Mouse (Mus musculus): ENCODE measurements around the gene Sv2a. TPM values are rescaled to one million over a fixed set of nuclear protein-coding genes. Genes with fewer than 3 reads are reported as not detected.

Gene Sv2a
- total and polyA plus RNA-seq, 2 experiments from 2014 or later: 10.8 to 15.4 TPM

DNA sequence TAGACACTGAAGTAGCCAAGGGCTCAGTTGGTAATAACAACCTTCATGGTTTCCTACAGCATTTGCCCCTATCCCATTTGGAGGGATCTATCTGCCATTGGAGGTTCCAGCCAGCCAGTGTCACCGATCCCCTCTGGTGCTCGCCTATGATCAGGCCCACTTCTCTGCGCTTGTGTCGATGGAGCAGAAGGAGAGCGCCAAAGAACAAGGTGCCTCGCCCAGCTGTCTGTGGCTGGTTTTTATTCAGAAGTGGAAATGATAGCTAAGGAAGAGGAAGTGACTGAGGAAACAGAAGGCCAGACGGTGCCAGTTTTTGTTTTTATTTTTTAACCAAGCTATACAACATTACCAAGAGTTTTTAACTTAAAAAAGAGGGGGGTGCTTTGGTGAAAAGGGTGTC is 29.1 kb upstream of the Sv2a start:
- H3K27ac ChIP-seq (ENCODE audit: low read depth): no peak overlapping the region
- 78% methylated on average over 7 of the region's 7 CpGs for WGBS
- ATAC-seq (ENCODE audit: insufficient read depth, low read depth) (no peak), DNase-seq (ENCODE audit: low spot score) (no peak)
- no peaks in the 10 kb centered on the region for H3K9me3 ChIP-seq (replicated peaks; ENCODE audit: control insufficient read depth, low read length)
- no peak overlapping the region for H3K9ac ChIP-seq (replicated peaks; ENCODE audit: low read depth, low read length)
- H3K4me3 ChIP-seq (ENCODE audit: low read depth, low read length): no peak overlapping the region
- no peak for TF ChIP-seq CTCF (IDR thresholded peaks at IDR 0.05; ENCODE audit: low read depth)
- no peak for TF ChIP-seq EP300 (IDR thresholded peaks at IDR 0.05; ENCODE audit: low read depth)
- H3K36me3 ChIP-seq (replicated peaks; ENCODE audit: control insufficient read depth, insufficient read depth, low read length): peaks cover 60% of the 10 kb centered on the region
- no peak overlapping the region for H3K4me2 ChIP-seq (ENCODE audit: low read depth, low read length)
- no peaks in the 10 kb centered on the region for H3K27me3 ChIP-seq (ENCODE audit: control insufficient read depth, insufficient read depth, low read length)
- H3K4me1 ChIP-seq (ENCODE audit: control insufficient read depth, insufficient read depth): no peaks in the 10 kb centered on the region

DNA sequence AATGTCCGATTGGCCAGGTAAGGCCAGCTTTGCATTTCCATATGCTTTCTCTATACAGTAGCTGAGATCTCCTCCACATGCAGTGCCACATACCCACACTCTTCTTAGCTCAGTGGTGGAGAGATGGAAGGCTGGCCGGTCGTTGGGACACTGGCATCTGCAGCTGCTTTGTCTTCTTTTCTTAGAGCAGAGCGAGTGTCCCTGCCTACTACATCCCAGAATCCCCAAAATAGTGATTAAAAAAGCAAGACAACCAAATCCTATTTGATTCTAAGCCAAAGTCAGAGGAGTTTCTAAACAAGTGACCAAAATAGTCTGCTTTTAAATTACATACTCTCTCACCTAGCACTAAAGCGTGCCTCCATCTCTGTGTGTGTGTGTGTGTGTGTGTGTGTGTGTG is 28.3 kb upstream of the Sv2a start:
- Histone ChIP-seq H3K36me3 (replicated peaks; ENCODE audit: control insufficient read depth, insufficient read depth, low read length) (peaks cover 61% of the 10 kb centered on the region), H3K4me1 (ENCODE audit: control insufficient read depth, insufficient read depth) (no peaks in the 10 kb centered on the region), H3K4me3 (ENCODE audit: low read depth, low read length) (no peak overlapping the region), H3K9ac (replicated peaks; ENCODE audit: low read depth, low read length) (no peak overlapping the region), H3K27ac (ENCODE audit: low read depth) (no peak overlapping the region), H3K4me2 (ENCODE audit: low read depth, low read length) (no peak overlapping the region), H3K27me3 (ENCODE audit: control insufficient read depth, insufficient read depth, low read length) (no peaks in the 10 kb centered on the region), H3K9me3 (replicated peaks; ENCODE audit: control insufficient read depth, low read length) (no peaks in the 10 kb centered on the region)
- no peak for DNase-seq (ENCODE audit: low spot score)
- no peak for ATAC-seq (ENCODE audit: insufficient read depth, low read depth)
- TF ChIP-seq EP300 (IDR thresholded peaks at IDR 0.05; ENCODE audit: low read depth) (no peak), CTCF (IDR thresholded peaks at IDR 0.05; ENCODE audit: low read depth) (no peak)
- WGBS: 87% methylated on average over 5 of the region's 5 CpGs

GRCm38 (mm10) chr3:96155501-96155900 is 25.4 kb upstream of the Sv2a start:
- H3K9me3 ChIP-seq (replicated peaks; ENCODE audit: control insufficient read depth, low read length): no peaks in the 10 kb centered on the region
- H3K4me3 ChIP-seq (ENCODE audit: low read depth, low read length): no peak overlapping the region
- WGBS: 79% methylated on average over 8 of the region's 8 CpGs
- H3K4me1 ChIP-seq (ENCODE audit: control insufficient read depth, insufficient read depth): peaks cover 9% of the 10 kb centered on the region; the same call in 1 of the 2 replicates
- H3K9ac ChIP-seq (replicated peaks; ENCODE audit: low read depth, low read length): no peak overlapping the region
- H3K27ac ChIP-seq (ENCODE audit: low read depth): no peak overlapping the region
- TF ChIP-seq EP300 (IDR thresholded peaks at IDR 0.05; ENCODE audit: low read depth): no peak
- TF ChIP-seq CTCF (IDR thresholded peaks at IDR 0.05; ENCODE audit: low read depth): no peak
- no peak for DNase-seq (ENCODE audit: low spot score)
- no peak overlapping the region for H3K4me2 ChIP-seq (ENCODE audit: low read depth, low read length)
- no peaks in the 10 kb centered on the region for H3K27me3 ChIP-seq (ENCODE audit: control insufficient read depth, insufficient read depth, low read length)
- H3K36me3 ChIP-seq (replicated peaks; ENCODE audit: control insufficient read depth, insufficient read depth, low read length): peaks cover 61% of the 10 kb centered on the region
- no peak for ATAC-seq (ENCODE audit: insufficient read depth, low read depth)

DNA sequence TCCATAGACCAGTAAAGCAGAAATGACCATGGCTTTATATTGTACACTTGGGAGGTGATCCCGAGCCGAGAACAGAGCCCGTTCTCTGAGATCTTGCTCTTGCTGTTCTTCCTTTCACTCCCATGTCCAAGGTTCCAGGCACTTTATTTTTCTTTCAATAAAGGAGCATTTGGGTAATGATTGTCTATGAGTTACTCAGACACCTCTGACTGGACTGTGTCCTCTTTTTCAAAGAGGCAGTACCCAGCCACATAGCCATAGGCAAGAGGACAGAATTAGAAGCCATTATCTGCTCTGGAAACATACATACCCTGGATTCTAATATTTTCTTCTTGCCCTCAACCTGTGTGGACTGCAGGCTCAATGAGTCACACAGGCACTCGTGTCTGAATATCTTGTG is 21.1 kb upstream of the Sv2a start:
- H3K27ac ChIP-seq (ENCODE audit: low read depth): peak overlapping the region; percentile 66
- no peak overlapping the region for H3K9ac ChIP-seq (replicated peaks; ENCODE audit: low read depth, low read length)
- TF ChIP-seq CTCF (IDR thresholded peaks at IDR 0.05; ENCODE audit: low read depth) (no peak), EP300 (IDR thresholded peaks at IDR 0.05; ENCODE audit: low read depth) (no peak)
- H3K36me3 ChIP-seq (replicated peaks; ENCODE audit: control insufficient read depth, insufficient read depth, low read length): peaks cover 19% of the 10 kb centered on the region
- H3K27me3 ChIP-seq (ENCODE audit: control insufficient read depth, insufficient read depth, low read length): no peaks in the 10 kb centered on the region
- peaks cover 20% of the 10 kb centered on the region; the same call in 1 of the 2 replicates for H3K4me1 ChIP-seq (ENCODE audit: control insufficient read depth, insufficient read depth)
- H3K4me3 ChIP-seq (ENCODE audit: low read depth, low read length): no peak overlapping the region
- WGBS: 49% methylated on average over 4 of the region's 4 CpGs
- no peak for DNase-seq (ENCODE audit: low spot score)
- H3K4me2 ChIP-seq (ENCODE audit: low read depth, low read length): peak overlapping the region; percentile 76
- no peaks in the 10 kb centered on the region for H3K9me3 ChIP-seq (replicated peaks; ENCODE audit: control insufficient read depth, low read length)
- ATAC-seq (ENCODE audit: insufficient read depth, low read depth): no peak; the same call in 1 of the 2 replicates

DNA sequence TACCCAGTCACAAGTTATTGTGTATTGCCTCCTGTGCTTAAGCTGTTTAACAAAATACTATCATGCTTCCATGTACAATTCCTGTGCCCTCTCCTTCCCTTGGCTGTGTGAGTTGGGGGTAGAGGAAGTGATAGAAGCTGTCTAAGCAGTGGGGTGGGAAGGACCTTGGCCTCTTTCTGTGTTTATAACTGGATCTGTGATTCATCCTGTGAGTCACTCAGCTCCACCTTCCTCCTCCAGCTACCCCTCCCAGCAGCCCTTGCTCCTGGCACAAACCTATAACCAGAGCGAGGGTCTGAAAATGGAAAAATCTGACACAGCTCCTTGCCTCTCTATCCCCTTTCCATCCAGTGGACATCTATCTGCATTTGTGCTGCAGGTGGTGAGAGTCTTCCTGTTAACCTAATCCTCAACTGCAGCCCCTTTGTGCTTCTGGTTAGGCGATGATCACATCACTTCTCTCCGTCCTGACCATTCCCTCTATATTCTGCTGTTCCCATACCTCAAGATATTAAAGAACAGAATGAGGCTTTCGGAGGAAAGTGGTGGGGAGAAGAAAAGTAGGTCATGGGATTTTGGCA is 20.6 kb upstream of the Sv2a start:
- Histone ChIP-seq H3K4me1 (ENCODE audit: control insufficient read depth, insufficient read depth) (peaks cover 20% of the 10 kb centered on the region; the same call in 1 of the 2 replicates), H3K4me3 (ENCODE audit: low read depth, low read length) (peak overlapping the region; percentile 56; the same call in 1 of the 2 replicates), H3K9me3 (replicated peaks; ENCODE audit: control insufficient read depth, low read length) (no peaks in the 10 kb centered on the region), H3K27ac (ENCODE audit: low read depth) (peak overlapping the region; percentile 66), H3K9ac (replicated peaks; ENCODE audit: low read depth, low read length) (peak overlapping the region; percentile 69), H3K36me3 (replicated peaks; ENCODE audit: control insufficient read depth, insufficient read depth, low read length) (peaks cover 14% of the 10 kb centered on the region), H3K4me2 (ENCODE audit: low read depth, low read length) (peak overlapping the region; percentile 76), H3K27me3 (ENCODE audit: control insufficient read depth, insufficient read depth, low read length) (no peaks in the 10 kb centered on the region)
- DNase-seq (ENCODE audit: low spot score): peak; percentile 92
- peak; percentile 78 for ATAC-seq (ENCODE audit: insufficient read depth, low read depth)
- TF ChIP-seq CTCF (IDR thresholded peaks at IDR 0.05; ENCODE audit: low read depth): no peak
- no peak for TF ChIP-seq EP300 (IDR thresholded peaks at IDR 0.05; ENCODE audit: low read depth)
- 31% methylated on average over 4 of the region's 4 CpGs for WGBS
